ENCODE assay signal across 11 mouse cellular contexts in the genomic region with DNA sequence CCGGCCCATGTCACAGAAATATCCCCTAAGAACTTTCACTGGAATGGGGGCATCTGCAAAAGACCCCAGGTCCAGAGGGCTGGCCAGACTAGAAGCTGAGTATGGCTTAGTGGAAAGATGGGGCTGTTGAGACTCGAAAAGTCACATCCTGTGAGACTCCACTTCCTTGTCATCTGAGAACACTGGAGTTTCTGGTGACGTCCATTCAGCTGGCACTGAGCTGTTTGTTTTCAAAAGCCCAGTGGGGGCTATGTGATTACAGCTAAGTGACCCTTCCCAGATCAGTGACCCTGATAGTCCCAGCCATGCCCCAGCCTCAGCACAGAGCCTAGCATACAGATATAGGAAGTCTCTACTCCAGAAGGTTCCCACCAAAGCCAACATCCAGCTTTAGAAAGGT. TPM values are rescaled to one million over a fixed set of nuclear protein-coding genes. Genes with fewer than 3 reads are reported as not detected.
DNase-seq lines count a peak whose midpoint lies in the region; ATAC-seq and TF ChIP-seq lines count a peak whose summit lies in the region.
"Had no signal": no experiment of that assay in that cellular context is flagged by ENCODE, and none has a peak within 500 bp of the region (broad histone marks: within the 10 kb centered on the region; RNA-seq: fewer than 3 reads in every experiment).

No protein-coding gene starts in this region.

- intact Hi-C loops in heart, postnatal 14 days (cut with DNase I) = no loop called here

- H3K4me3 ChIP-seq in heart, embryonic 13.5 days = no peak overlapping the region
- no peak overlapping the region for H3K4me3 ChIP-seq in midbrain, embryonic 10.5 days
- no peak overlapping the region for H3K4me3 ChIP-seq in midbrain, embryonic 13.5 days (replicated peaks)
- no peak overlapping the region for H3K4me3 ChIP-seq in intestine, embryonic 14.5 days (ENCODE audit: low read depth, low read length)
- no peak overlapping the region for H3K4me3 ChIP-seq in cerebellum, adult 2 months (replicated peaks; ENCODE audit: insufficient read depth, low read depth, low read length)

- no peaks in the 10 kb centered on the region for H3K36me3 ChIP-seq in heart, embryonic 13.5 days
- no peaks in the 10 kb centered on the region for H3K36me3 ChIP-seq in midbrain, embryonic 10.5 days
- no peaks in the 10 kb centered on the region for H3K36me3 ChIP-seq in midbrain, embryonic 13.5 days
- no peaks in the 10 kb centered on the region for H3K36me3 ChIP-seq in intestine, embryonic 14.5 days (ENCODE audit: control insufficient read depth, insufficient read depth, low read length)

- TF ChIP-seq POLR2A in cerebellum, adult 2 months (IDR thresholded peaks at IDR 0.05; ENCODE audit: borderline replicate concordance, insufficient read depth, low read length) = no peak

- peaks cover 81% of the 10 kb centered on the region for H3K27me3 ChIP-seq in heart, embryonic 13.5 days (replicated peaks)
- peaks cover 89% of the 10 kb centered on the region for H3K27me3 ChIP-seq in midbrain, embryonic 10.5 days (ENCODE audit: low read depth, poor library complexity, severe bottlenecking)
- H3K27me3 ChIP-seq in midbrain, embryonic 13.5 days = peaks cover 52% of the 10 kb centered on the region
- H3K27me3 ChIP-seq in intestine, embryonic 14.5 days (replicated peaks; ENCODE audit: control insufficient read depth, insufficient read depth, low read length) = peaks cover 8% of the 10 kb centered on the region
- no peaks in the 10 kb centered on the region for H3K27me3 ChIP-seq in cerebellum, adult 2 months (ENCODE audit: control insufficient read depth, insufficient read depth, low read length)

- H3K27ac ChIP-seq in heart, embryonic 13.5 days (replicated peaks) = no peak overlapping the region
- H3K27ac ChIP-seq in midbrain, embryonic 10.5 days (replicated peaks) = peak overlapping the region; percentile 46; the same call in 1 of the 2 replicates
- no peak overlapping the region for H3K27ac ChIP-seq in midbrain, embryonic 13.5 days
- H3K27ac ChIP-seq in intestine, embryonic 14.5 days (ENCODE audit: low read depth) = no peak overlapping the region
- H3K27ac ChIP-seq in cerebellum, adult 2 months (ENCODE audit: insufficient read depth, low read length) = no peak overlapping the region

- no peak overlapping the region for H3K9ac ChIP-seq in heart, embryonic 13.5 days
- H3K9ac ChIP-seq in midbrain, embryonic 13.5 days (replicated peaks) = no peak overlapping the region
- no peak overlapping the region for H3K9ac ChIP-seq in intestine, embryonic 14.5 days (ENCODE audit: low read length)

- WGBS in heart, embryonic 13.5 days = 35% methylated on average over 3 of the region's 3 CpGs
- WGBS in midbrain, embryonic 10.5 days = 21% methylated on average over 3 of the region's 3 CpGs
- 13% methylated on average over 3 of the region's 3 CpGs for WGBS in midbrain, embryonic 13.5 days
- WGBS in intestine, embryonic 14.5 days = 34% methylated on average over 3 of the region's 3 CpGs
- WGBS in cerebellum, adult 2 months = 72% methylated on average over 3 of the region's 3 CpGs

- ATAC-seq in heart, embryonic 13.5 days (ENCODE audit: extremely low read depth, insufficient number of reproducible peaks, low FRiP score, low TSS enrichment) = no peak
- ATAC-seq in midbrain, embryonic 13.5 days = no peak
- no peak for ATAC-seq in intestine, embryonic 14.5 days (replicated peaks; ENCODE audit: low FRiP score, low TSS enrichment, low read depth)
- ATAC-seq: midbrain, embryonic 16.5 days had no signal

- DNase-seq in heart, postnatal 14 days = no peak
- no peak for DNase-seq in midbrain, embryonic 10.5 days (ENCODE audit: low spot score)
- DNase-seq in intestine, embryonic 14.5 days (ENCODE audit: low spot score) = no peak
- no peak for DNase-seq in urinary bladder, postnatal 25 days (ENCODE audit: low spot score)
- DNase-seq in cerebellum, adult 2 months = no peak
- no peak for DNase-seq in testis, postnatal 14 days (ENCODE audit: low spot score)
- DNase-seq: adrenal gland, postnatal 10 days; thymus, adult 2 months had no signal

- peaks cover 28% of the 10 kb centered on the region for H3K4me1 ChIP-seq in heart, embryonic 13.5 days
- H3K4me1 ChIP-seq in midbrain, embryonic 10.5 days = peaks cover 49% of the 10 kb centered on the region
- H3K4me1 ChIP-seq in midbrain, embryonic 13.5 days (replicated peaks) = peaks cover 33% of the 10 kb centered on the region
- peaks cover 8% of the 10 kb centered on the region; the same call in 1 of the 2 replicates for H3K4me1 ChIP-seq in intestine, embryonic 14.5 days (replicated peaks; ENCODE audit: control insufficient read depth, insufficient read depth, low read length)
- 0 out of 2 replicates have a peak, but pooled peaks cover 2% of the 10 kb centered on the region for H3K4me1 ChIP-seq in cerebellum, adult 2 months (ENCODE audit: control insufficient read depth, insufficient read depth, low read length)

- TF ChIP-seq CTCF in cerebellum, adult 2 months (IDR thresholded peaks at IDR 0.05; ENCODE audit: borderline replicate concordance, insufficient read depth, low read depth, low read length) = no peak

- H3K9me3 ChIP-seq in heart, embryonic 13.5 days = no peaks in the 10 kb centered on the region
- H3K9me3 ChIP-seq in midbrain, embryonic 10.5 days (replicated peaks) = no peaks in the 10 kb centered on the region
- H3K9me3 ChIP-seq in midbrain, embryonic 13.5 days = no peaks in the 10 kb centered on the region
- H3K9me3 ChIP-seq in intestine, embryonic 14.5 days (ENCODE audit: control insufficient read depth, low read length) = no peaks in the 10 kb centered on the region

- peak overlapping the region; percentile 20; the same call in 1 of the 2 replicates for H3K4me2 ChIP-seq in heart, embryonic 13.5 days
- no peak overlapping the region for H3K4me2 ChIP-seq in midbrain, embryonic 13.5 days (replicated peaks)
- 0 out of 2 replicates have a peak overlapping the region, but pooled peaks have one; percentile 15 for H3K4me2 ChIP-seq in intestine, embryonic 14.5 days (ENCODE audit: low read length)

RNA-seq across cellular contexts. Expression of a gene that starts 6.8 kb away (rescaled TPM):
- 0.71 and 0.83 TPM in 2 replicates for polyA plus RNA-seq in heart, embryonic 13.5 days (2015; fragmentation: Nextera tagmentation; extraction: Ambion mirVana)
- total RNA-seq in heart, postnatal 14 days (2021) = 1 to 10 TPM; 5.8 to 5.9 TPM
- 0.12 and 0.27 TPM in 2 replicates for polyA plus RNA-seq in midbrain, embryonic 10.5 days (2016; fragmentation: Nextera tagmentation; extraction: Ambion mirVana)
- polyA plus RNA-seq in midbrain, embryonic 13.5 days (2015; fragmentation: Nextera tagmentation; extraction: Ambion mirVana) = 0.39 and 0.46 TPM in 2 replicates
- polyA plus RNA-seq in intestine, embryonic 14.5 days (2014; fragmentation: Nextera tagmentation; extraction: Ambion mirVana) = 0.59 and 0.83 TPM in 2 replicates
- 3.0 and 5.5 TPM in 2 replicates for polyA plus RNA-seq in cerebellum, adult 2 months (2012; rRNA removed)

RNA-seq across cellular contexts. Expression of a gene that starts 39.3 kb away (rescaled TPM):
- 50.5 and 50.8 TPM in 2 replicates for polyA plus RNA-seq in heart, embryonic 13.5 days (2015; fragmentation: Nextera tagmentation; extraction: Ambion mirVana)
- total RNA-seq in heart, postnatal 14 days (2021) = 10 to 100 TPM; 17.1 to 18.8 TPM
- polyA plus RNA-seq in midbrain, embryonic 10.5 days (2016; fragmentation: Nextera tagmentation; extraction: Ambion mirVana) = 81.8 and 83.0 TPM in 2 replicates
- polyA plus RNA-seq in midbrain, embryonic 13.5 days (2015; fragmentation: Nextera tagmentation; extraction: Ambion mirVana) = 41.1 and 43.2 TPM in 2 replicates
- 74.7 and 77.0 TPM in 2 replicates for polyA plus RNA-seq in intestine, embryonic 14.5 days (2014; fragmentation: Nextera tagmentation; extraction: Ambion mirVana)
- polyA plus RNA-seq in cerebellum, adult 2 months (2012; rRNA removed) = 79.3 and 87.5 TPM in 2 replicates

RNA-seq across cellular contexts. Expression of a gene that starts 56.1 kb away (rescaled TPM):
- polyA plus RNA-seq in heart, embryonic 13.5 days (2015; fragmentation: Nextera tagmentation; extraction: Ambion mirVana) = 8.0 and 8.1 TPM in 2 replicates
- 1 to 10 TPM; 4.7 to 5.3 TPM for total RNA-seq in heart, postnatal 14 days (2021)
- polyA plus RNA-seq in midbrain, embryonic 10.5 days (2016; fragmentation: Nextera tagmentation; extraction: Ambion mirVana) = 19.4 and 22.0 TPM in 2 replicates
- polyA plus RNA-seq in midbrain, embryonic 13.5 days (2015; fragmentation: Nextera tagmentation; extraction: Ambion mirVana) = 18.5 and 19.7 TPM in 2 replicates
- 9.0 and 11.7 TPM in 2 replicates for polyA plus RNA-seq in intestine, embryonic 14.5 days (2014; fragmentation: Nextera tagmentation; extraction: Ambion mirVana)
- 33.9 and 35.5 TPM in 2 replicates for polyA plus RNA-seq in cerebellum, adult 2 months (2012; rRNA removed)
